Mouse (Mus musculus) urinary bladder, postnatal 25 days (tissue): ENCODE data around the gene Stim1.
A peak's percentile ranks its signal among the peaks of the same experiment; 100 is the strongest.
"Not testable (repeated sequence)": the region's sequence is repeated elsewhere in the genome, so short reads cannot be mapped to it uniquely, and the experiment has no call there.

ENCODE experiments used
- DNase-seq: peaks from one replicate; pipeline ENCODE4 v3.0.0; 2022; ENCODE audit warnings: low spot score

Gene Stim1

GRCm38 (mm10) chr7:102441657-102442391 is 174.2 kb downstream of the Stim1 start, which contains the start of gene Rrm1:
Rrm1 (plus strand) TSS chr7:102441695.
- DNase-seq, result peak; percentile 85

DNA sequence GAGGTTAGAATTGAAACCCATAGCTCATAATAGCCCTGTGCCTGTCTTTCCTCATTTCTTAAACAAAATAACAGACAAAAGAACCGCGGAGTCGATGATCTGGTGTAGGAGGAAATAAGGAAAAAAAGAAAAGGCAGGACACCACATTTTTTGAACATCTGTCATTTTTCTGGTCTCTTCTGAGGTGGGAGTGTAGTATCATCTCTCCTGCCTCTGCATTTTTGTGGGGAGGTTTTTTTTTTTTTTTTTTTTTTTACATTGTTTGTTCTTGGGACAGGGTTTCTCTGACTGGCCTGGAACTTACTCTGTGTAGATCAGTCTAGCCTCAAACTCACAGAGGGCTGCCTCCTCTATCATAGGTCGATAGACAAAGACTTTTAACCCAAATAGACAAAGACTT is 174.8 kb downstream of the Stim1 start:
- DNase-seq, result no peak

- DNase-seq, result no peak
Observed at GRCm38 (mm10) chr7:102444301-102444700, 176.7 kb downstream of the Stim1 start.

- DNase-seq, result no peak
Observed at GRCm38 (mm10) chr7:102446438-102446837, 178.8 kb downstream of the Stim1 start.

DNA sequence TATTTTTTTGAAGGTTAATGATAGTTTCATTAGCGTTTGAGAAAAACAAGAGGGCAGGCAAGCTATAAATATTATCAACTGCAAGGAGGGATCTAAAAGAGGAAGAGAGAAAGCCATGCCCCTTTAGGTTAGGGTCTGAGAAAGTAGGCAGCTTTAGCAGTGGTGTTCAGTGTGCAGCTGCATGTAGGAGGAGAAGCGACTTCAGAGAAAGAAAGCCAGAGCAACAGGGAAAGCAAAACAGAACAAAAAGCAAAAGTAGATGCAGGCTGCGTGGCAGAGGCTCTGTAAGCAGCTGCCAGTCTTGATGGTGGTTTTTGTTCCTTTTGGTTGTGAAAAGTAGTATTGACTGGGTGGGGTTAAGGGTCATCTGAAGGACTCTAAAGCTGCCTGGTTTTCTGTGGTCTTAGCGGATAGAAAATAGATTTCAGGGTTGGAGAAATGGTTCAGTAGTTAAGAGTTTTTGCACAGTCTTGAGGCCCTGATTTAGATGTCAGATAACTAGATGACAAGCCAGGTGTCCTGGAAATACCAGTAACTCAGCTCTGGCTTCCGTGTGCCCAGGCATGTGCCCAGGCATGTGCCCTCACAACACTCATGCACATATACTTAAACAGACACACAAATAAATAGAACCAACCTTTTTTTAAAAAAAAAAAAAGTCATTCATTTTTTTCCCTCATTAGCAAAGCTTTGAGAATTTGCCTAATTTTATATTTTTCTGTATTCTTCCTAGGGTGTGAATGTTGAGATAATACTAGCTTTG is 191.2 kb downstream of the Stim1 start:
- DNase-seq, result no peak

DNA sequence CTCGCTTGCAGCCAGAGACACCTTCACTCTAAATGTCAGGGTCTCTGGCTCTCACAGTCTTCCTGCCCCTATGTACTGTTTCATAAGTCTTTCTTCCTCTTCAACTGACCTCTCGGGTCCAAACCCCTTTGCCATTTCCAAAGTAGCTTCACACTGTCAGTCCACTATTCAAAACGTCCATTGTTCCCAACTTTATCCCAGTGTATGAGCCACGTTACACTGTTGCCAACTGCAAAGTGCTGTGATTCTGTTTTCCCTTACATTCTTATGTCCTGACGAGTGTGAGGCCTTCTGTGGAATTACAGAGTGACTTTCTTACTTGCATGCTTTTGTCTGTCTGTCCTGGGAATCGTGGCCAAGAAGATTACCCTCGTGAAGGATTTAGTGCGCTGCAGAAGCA is 200.0 kb downstream of the Stim1 start:
- no peak for DNase-seq

- DNase-seq, result no peak
Observed at GRCm38 (mm10) chr7:102472675-102473074, 205.1 kb downstream of the Stim1 start.

DNA sequence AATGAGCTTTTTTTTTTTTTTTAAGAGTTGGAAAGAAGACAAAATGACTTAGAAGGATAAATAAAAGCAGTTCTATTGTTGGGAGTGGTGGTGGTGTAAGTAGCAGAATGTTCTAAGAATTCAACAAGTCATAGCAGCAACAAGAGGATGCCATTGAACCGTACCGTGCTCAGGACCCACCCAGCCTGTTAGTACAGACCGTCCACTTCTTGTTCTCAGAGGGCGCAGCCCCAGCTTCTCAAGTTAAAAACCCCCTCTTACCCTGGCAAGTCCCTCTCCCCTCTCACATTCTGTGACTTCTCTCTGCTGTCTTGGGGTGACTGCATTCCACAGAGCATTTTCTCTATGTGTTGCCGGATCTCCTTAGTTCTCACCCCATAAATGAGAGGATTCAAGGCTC is 209.0 kb downstream of the Stim1 start:
- no peak for DNase-seq

GRCm38 (mm10) chr7:102477377-102477776 is 209.8 kb downstream of the Stim1 start:
- DNase-seq, result no peak

DNA sequence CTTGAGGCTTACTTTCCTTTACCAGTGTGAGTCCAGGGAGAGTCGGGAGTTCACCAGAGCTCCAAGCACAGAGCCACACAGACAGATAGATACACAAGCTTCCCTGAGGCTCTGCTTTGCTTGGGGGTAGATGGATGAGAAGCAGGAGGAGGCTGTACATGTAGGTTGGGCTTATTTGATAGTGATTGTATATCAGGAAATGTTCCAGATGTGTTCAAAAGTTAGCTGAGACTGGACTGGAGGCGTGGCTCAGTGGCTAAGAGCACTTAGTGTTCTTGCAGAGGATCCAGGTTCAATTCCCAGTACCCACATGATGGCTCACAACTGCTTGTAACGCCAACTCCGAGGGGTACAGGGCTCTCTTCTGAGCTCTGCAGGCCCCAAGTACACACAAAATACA is 210.8 kb downstream of the Stim1 start:
- DNase-seq, result no peak

DNA sequence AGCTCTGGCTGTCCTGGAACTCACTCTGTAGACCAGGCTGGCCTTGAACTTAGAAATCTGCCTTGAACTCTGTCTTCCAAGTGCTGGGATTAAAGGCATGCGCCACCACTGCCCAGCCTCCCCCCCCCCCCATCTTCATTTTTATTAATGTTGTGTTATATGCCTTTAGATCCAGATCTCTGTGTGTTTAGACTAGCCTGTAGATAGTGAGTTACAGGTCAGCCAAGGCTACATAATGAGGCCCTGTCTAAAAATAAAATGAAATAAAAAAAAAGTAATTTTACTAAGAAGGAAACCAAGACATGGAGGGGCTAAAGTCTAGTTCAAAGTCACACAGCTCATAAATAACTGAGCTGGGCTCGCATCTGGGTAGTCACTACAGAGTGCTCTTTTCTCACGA is 211.3 kb downstream of the Stim1 start:
- no peak for DNase-seq

DNA sequence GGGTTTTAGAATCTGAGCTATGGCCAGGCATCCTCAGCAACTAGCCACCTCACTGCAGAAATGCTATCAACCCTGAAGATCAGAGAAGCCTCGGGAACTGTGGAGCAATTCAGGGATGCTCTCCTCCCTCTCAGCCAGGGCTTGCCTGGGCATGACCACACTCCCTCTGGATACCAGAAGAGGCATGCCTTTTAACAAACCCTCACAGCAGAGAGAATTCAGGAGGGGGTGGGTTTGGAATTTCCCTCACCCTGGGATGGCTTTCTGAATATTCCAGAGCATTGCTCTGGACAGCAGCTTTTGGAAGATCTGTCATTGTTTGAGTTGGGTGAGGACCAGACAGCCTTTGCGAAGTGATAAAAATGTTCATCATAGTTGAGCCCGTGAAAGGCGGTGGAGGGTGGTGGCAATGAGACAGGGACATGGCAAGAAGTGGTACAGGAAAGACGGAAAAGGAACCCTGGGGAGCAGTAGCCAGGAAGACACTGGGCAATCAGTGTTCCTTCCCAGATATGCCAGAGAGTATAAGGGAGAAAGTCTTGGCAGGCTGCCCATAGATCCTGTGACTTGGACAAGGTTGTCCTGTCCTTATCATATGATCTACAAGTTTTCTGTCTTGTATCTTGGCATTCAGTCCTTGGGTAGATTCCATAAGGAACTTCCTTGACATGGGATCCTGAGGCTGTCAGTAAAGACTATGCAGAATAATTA is 211.9 kb downstream of the Stim1 start:
- no peak for DNase-seq

DNA sequence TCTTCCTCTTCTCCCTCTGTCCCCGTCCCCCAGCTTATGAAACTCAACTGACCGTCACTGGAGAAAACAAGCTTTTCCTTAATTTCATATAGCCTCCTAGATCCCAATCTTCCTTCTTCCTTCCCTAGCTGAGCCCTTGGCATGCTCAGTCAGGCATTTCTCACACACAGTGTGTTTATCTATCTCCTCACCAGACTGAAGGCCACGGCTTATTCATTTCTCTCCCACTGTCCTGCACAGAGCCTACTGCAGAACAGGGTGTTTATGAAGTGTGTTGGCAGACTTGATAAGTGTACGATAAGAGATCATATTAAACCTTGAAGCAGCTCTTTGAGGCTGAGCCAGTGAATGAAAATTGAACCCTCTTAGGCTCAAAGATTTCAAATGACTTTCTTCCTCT is 213.2 kb downstream of the Stim1 start:
- DNase-seq, result no peak

- no peak for DNase-seq
Observed at GRCm38 (mm10) chr7:102481579-102481978, 214.0 kb downstream of the Stim1 start, which contains the start of gene Olfr543. Olfr543 (minus strand) TSS chr7:102481679.

DNA sequence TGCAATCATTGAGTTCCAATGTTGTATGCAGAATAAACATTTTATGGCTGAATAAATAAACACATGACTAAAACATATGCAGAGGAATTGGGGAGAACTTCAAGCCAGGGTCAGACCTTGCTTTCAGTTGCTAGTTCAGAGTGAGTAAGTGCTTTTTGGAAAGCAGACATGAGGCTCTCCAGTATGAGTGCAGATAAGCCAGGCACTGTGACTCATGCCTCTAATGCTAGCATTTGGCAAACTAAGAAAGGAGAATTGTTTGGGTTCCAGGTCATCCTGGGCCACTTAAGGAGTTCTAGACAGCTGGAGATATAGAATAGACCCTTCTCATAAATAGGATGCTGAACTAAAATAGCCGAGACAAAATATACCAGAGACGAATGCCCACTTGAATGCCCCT is 216.1 kb downstream of the Stim1 start:
- DNase-seq, result no peak

- DNase-seq, result not testable (repeated sequence)
Observed at GRCm38 (mm10) chr7:102484766-102485165, 217.2 kb downstream of the Stim1 start.

- no peak for DNase-seq
Observed at GRCm38 (mm10) chr7:102486105-102486504, 218.5 kb downstream of the Stim1 start.
